Mouse (Mus musculus) embryonic facial prominence, embryonic 13.5 days (tissue): Measurements from ENCODE around the gene Camkmt. TPM values are rescaled to one million over a fixed set of nuclear protein-coding genes. Genes with fewer than 3 reads are reported as not detected.

Source experiments
- ATAC-seq: fragments of 200-750 bp; cut with Nextera tagmentation; 2 replicates; pipeline ENCODE4 v1.8.0; 2017; ENCODE audit warnings: low read depth; ENCODE audit not compliant: insufficient number of reproducible peaks, insufficient read depth, low FRiP score, low TSS enrichment
- H3K27ac ChIP-seq: fragments of 300-500 bp; sonication (generic); 2 replicates; pipeline ENCODE4 v1.5.1; 2015; ENCODE audit warnings: moderate library complexity, mild to moderate bottlenecking, inconsistent platforms
- H3K27me3 ChIP-seq: fragments of 300-500 bp; sonication (generic); 2 replicates; pipeline ENCODE4 v1.6.1; 2015; ENCODE audit warnings: mild to moderate bottlenecking, inconsistent platforms
- H3K36me3 ChIP-seq: fragments of 300-500 bp; sonication (generic); 2 replicates; pipeline ENCODE4 v1.6.1; 2015; ENCODE audit warnings: mild to moderate bottlenecking, inconsistent platforms
- H3K4me1 ChIP-seq: fragments of 300-500 bp; sonication (generic); 2 replicates; pipeline ENCODE4 v1.6.1; 2015; ENCODE audit warnings: inconsistent platforms
- H3K4me2 ChIP-seq: fragments of 300-500 bp; sonication (generic); 2 replicates; pipeline ENCODE4 v1.6.1; 2015; ENCODE audit warnings: moderate library complexity, mild to moderate bottlenecking, inconsistent platforms
- H3K4me3 ChIP-seq: fragments of 300-500 bp; sonication (generic); 2 replicates; pipeline ENCODE4 v1.5.1; 2015; ENCODE audit warnings: mild to moderate bottlenecking, inconsistent platforms
- H3K9ac ChIP-seq: fragments of 300-500 bp; sonication (generic); 2 replicates; pipeline ENCODE4 v1.6.1; 2015; ENCODE audit warnings: mild to moderate bottlenecking, inconsistent platforms
- H3K9me3 ChIP-seq: fragments of 300-500 bp; sonication (generic); 2 replicates; pipeline ENCODE4 v1.6.1; 2016; ENCODE audit warnings: inconsistent platforms
- WGBS: fragments of 180-500 bp; shearing (Covaris S2); methylation state at CpG from one replicate; pipeline ENCODE4 v1.1.7; 2015; ENCODE audit warnings: mixed read lengths; 5-methylcytosine and 5-hydroxymethylcytosine counted together
- polyA plus RNA-seq: library from polyadenylated mRNA; unstranded; fragments of >200 nt; fragmentation: Nextera tagmentation; extraction: Ambion mirVana; gene quantifications from 2 replicates; pipeline ENCODE4 v1.2.1, GENCODE M21; 2015

Gene Camkmt
- polyA plus RNA-seq, 1 experiment from 2014 or later = 16.4 TPM

- no peak overlapping the region for H3K4me3 ChIP-seq
- ATAC-seq = no peak
- peaks cover 10% of the 10 kb centered on the region for H3K4me1 ChIP-seq
- H3K27me3 ChIP-seq = no peaks in the 10 kb centered on the region
- no peaks in the 10 kb centered on the region for H3K9me3 ChIP-seq
- no peak overlapping the region for H3K27ac ChIP-seq
- no peak overlapping the region for H3K4me2 ChIP-seq
- peaks cover 62% of the 10 kb centered on the region for H3K36me3 ChIP-seq
- no peak overlapping the region for H3K9ac ChIP-seq
- WGBS = 90% methylated on average over 8 of the region's 8 CpGs
Observed at GRCm38 (mm10) chr17:85071088-85071775, 19.1 kb upstream of the Camkmt start.

DNA sequence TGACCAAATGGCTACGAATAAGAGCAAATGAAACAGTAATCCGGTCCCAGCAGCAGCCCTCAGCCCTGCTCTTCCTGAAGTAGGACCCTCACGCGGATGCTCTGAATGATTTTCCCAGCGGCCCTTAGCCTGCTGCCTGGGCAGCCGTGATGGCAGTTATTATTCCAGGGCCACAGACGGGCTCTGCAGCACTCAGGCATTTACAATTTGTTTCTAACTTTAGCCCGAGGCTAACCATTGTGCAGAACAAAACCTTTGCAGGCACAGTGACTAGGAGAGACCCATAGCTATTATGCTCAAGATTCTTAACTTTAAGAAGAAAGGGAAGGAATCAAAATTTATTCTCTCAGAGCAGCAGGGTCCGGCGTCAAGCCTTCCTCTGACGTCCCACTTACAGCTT, 18.0 kb upstream of the Camkmt start:
- H3K4me3 ChIP-seq = no peak overlapping the region
- H3K27ac ChIP-seq = no peak overlapping the region
- WGBS = 45% methylated on average over 11 of the region's 11 CpGs
- H3K27me3 ChIP-seq = no peaks in the 10 kb centered on the region
- H3K9me3 ChIP-seq = no peaks in the 10 kb centered on the region
- H3K4me1 ChIP-seq = peaks cover 10% of the 10 kb centered on the region
- peaks cover 63% of the 10 kb centered on the region for H3K36me3 ChIP-seq
- no peak overlapping the region for H3K4me2 ChIP-seq
- no peak for ATAC-seq
- H3K9ac ChIP-seq = no peak overlapping the region

GRCm38 (mm10) chr17:85073214-85073613, 17.1 kb upstream of the Camkmt start:
- Histone ChIP-seq H3K9ac (no peak overlapping the region), H3K4me2 (no peak overlapping the region), H3K36me3 (peaks cover 66% of the 10 kb centered on the region), H3K4me1 (peaks cover 10% of the 10 kb centered on the region), H3K9me3 (no peaks in the 10 kb centered on the region), H3K27me3 (no peaks in the 10 kb centered on the region), H3K4me3 (no peak overlapping the region), H3K27ac (no peak overlapping the region)
- ATAC-seq = no peak
- 52% methylated on average over 7 of the region's 7 CpGs for WGBS

- 91% methylated on average over 4 of the region's 4 CpGs for WGBS
Observed at GRCm38 (mm10) chr17:85074083-85074482, 16.3 kb upstream of the Camkmt start.

GRCm38 (mm10) chr17:85079276-85079675, 11.1 kb upstream of the Camkmt start:
- peaks cover 52% of the 10 kb centered on the region for H3K36me3 ChIP-seq
- ATAC-seq = no peak
- 93% methylated on average over 3 of the region's 3 CpGs for WGBS

More at GRCm38 (mm10) chr17:85074083-85074482, 16.3 kb upstream of the Camkmt start:
- Histone ChIP-seq H3K27ac (no peak overlapping the region), H3K9ac (no peak overlapping the region), H3K36me3 (peaks cover 66% of the 10 kb centered on the region), H3K4me3 (no peak overlapping the region), H3K4me1 (peaks cover 10% of the 10 kb centered on the region), H3K9me3 (no peaks in the 10 kb centered on the region), H3K27me3 (no peaks in the 10 kb centered on the region), H3K4me2 (no peak overlapping the region)
- ATAC-seq = no peak

GRCm38 (mm10) chr17:85080781-85081180, 9.6 kb upstream of the Camkmt start:
- peaks cover 46% of the 10 kb centered on the region for H3K36me3 ChIP-seq

More at GRCm38 (mm10) chr17:85079276-85079675, 11.1 kb upstream of the Camkmt start:
- H3K4me1 ChIP-seq = no peaks in the 10 kb centered on the region
- no peak overlapping the region for H3K9ac ChIP-seq
- H3K4me3 ChIP-seq = no peak overlapping the region
- no peak overlapping the region for H3K27ac ChIP-seq
- no peak overlapping the region for H3K4me2 ChIP-seq
- no peaks in the 10 kb centered on the region for H3K27me3 ChIP-seq
- no peaks in the 10 kb centered on the region for H3K9me3 ChIP-seq

GRCm38 (mm10) chr17:85085335-85085734, 5.0 kb upstream of the Camkmt start:
- no peak overlapping the region for H3K4me2 ChIP-seq
- H3K4me1 ChIP-seq = peaks cover 11% of the 10 kb centered on the region
- no peak overlapping the region for H3K4me3 ChIP-seq
- no peaks in the 10 kb centered on the region for H3K9me3 ChIP-seq
- no peak for ATAC-seq
- H3K27ac ChIP-seq = no peak overlapping the region
- peaks cover 10% of the 10 kb centered on the region for H3K36me3 ChIP-seq
- no peak overlapping the region for H3K9ac ChIP-seq
- WGBS = 87% methylated on average over 2 of the region's 2 CpGs
- no peaks in the 10 kb centered on the region for H3K27me3 ChIP-seq

More at GRCm38 (mm10) chr17:85080781-85081180, 9.6 kb upstream of the Camkmt start:
- no peak for ATAC-seq
- H3K27ac ChIP-seq = no peak overlapping the region
- no peak overlapping the region for H3K4me3 ChIP-seq
- 93% methylated on average over 11 of the region's 11 CpGs for WGBS
- H3K9ac ChIP-seq = no peak overlapping the region
- no peak overlapping the region for H3K4me2 ChIP-seq
- no peaks in the 10 kb centered on the region for H3K9me3 ChIP-seq
- no peaks in the 10 kb centered on the region for H3K4me1 ChIP-seq
- no peaks in the 10 kb centered on the region for H3K27me3 ChIP-seq

GRCm38 (mm10) chr17:85086501-85086900, 3.9 kb upstream of the Camkmt start:
- ATAC-seq = no peak
- Histone ChIP-seq H3K4me2 (no peak overlapping the region), H3K4me3 (no peak overlapping the region), H3K27me3 (no peaks in the 10 kb centered on the region), H3K9me3 (no peaks in the 10 kb centered on the region), H3K4me1 (peaks cover 15% of the 10 kb centered on the region), H3K36me3 (peaks cover 3% of the 10 kb centered on the region; the same call in 1 of the 2 replicates), H3K9ac (no peak overlapping the region), H3K27ac (no peak overlapping the region)
- WGBS = 89% methylated on average over 1 of the region's 1 CpGs

- no peak overlapping the region for H3K4me2 ChIP-seq
- no peaks in the 10 kb centered on the region for H3K27me3 ChIP-seq
- ATAC-seq = no peak
- H3K9ac ChIP-seq = no peak overlapping the region
- H3K9me3 ChIP-seq = no peaks in the 10 kb centered on the region
- WGBS = 86% methylated on average over 5 of the region's 5 CpGs
- H3K4me1 ChIP-seq = peaks cover 19% of the 10 kb centered on the region
- H3K4me3 ChIP-seq = no peak overlapping the region
- peaks cover 3% of the 10 kb centered on the region; the same call in 1 of the 2 replicates for H3K36me3 ChIP-seq
- no peak overlapping the region for H3K27ac ChIP-seq
Observed at GRCm38 (mm10) chr17:85087591-85087990, 2.8 kb upstream of the Camkmt start.

DNA sequence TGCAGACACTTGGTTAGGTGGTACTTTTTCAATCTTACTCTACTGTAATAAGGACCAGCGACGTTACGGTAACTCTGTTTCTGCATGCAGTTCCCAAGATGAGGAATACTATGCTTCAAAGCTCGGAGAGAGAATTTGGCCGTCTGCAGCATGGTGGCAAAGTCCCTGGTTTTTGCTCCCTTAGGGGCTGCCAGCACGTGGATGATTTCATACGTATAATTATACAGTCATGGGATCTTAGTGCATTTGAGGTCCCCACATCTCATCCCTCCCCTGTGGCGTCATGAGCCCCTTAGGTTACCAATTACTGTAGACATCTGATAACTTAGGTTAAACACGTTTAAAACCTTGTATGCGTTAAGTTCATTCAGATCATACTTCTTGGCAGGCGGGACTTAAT, 2.0 kb upstream of the Camkmt start:
- Histone ChIP-seq H3K4me2 (peak overlapping the region; percentile 77; the same call in 1 of the 2 replicates), H3K36me3 (no peaks in the 10 kb centered on the region), H3K9ac (no peak overlapping the region), H3K27me3 (no peaks in the 10 kb centered on the region), H3K9me3 (no peaks in the 10 kb centered on the region), H3K4me3 (no peak overlapping the region), H3K4me1 (peaks cover 19% of the 10 kb centered on the region), H3K27ac (no peak overlapping the region)
- no peak for ATAC-seq
- 66% methylated on average over 11 of the region's 11 CpGs for WGBS

DNA sequence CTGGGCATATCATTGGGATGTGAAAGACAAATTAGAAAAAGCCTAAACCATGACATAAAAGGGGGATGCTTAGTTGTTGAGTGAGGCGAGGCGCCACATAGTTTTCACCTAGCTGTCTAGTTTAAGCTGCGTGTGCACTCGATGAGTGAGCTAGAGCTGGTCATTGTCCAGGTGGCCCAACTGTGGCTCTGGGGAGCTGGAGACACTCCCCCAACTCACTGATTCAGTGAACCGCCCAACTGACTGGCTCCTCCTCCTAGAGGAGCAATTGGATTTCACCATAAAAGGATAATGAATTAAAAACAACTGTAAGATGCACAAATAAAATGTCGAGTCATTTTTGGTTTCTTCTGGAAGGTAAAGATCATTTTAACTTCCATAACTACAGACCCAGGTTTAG, 1.3 kb upstream of the Camkmt start:
- no peaks in the 10 kb centered on the region for H3K27me3 ChIP-seq
- WGBS = 38% methylated on average over 6 of the region's 6 CpGs
- no peaks in the 10 kb centered on the region for H3K9me3 ChIP-seq
- H3K9ac ChIP-seq = no peak overlapping the region
- H3K36me3 ChIP-seq = no peaks in the 10 kb centered on the region
- no peak overlapping the region for H3K27ac ChIP-seq
- H3K4me2 ChIP-seq = peak overlapping the region; percentile 77
- no peak for ATAC-seq
- peaks cover 19% of the 10 kb centered on the region for H3K4me1 ChIP-seq
- peak overlapping the region; percentile 96 for H3K4me3 ChIP-seq

DNA sequence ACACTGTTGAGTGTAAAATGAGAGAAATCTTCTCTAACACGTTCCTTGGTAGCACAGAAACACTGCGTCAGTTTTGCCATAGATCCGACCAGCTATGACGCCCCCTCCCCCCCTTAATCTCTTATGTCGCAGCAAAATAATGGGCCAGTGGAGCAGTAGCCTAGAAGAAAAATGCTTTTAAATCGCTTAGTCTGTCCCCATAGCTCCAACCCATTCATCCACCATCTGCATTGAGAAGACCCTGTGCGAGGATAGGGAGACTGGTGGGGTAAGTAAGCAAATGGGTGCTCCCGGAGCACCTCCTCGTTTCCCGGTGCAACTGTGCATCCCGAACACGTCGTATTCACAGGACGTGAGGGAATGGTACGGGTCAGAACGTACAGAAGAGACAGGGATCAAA, 731 bp upstream of the Camkmt start:
- Histone ChIP-seq H3K36me3 (no peaks in the 10 kb centered on the region), H3K27me3 (no peaks in the 10 kb centered on the region), H3K4me2 (peak overlapping the region; percentile 77), H3K4me3 (peak overlapping the region; percentile 96), H3K4me1 (peaks cover 19% of the 10 kb centered on the region), H3K9ac (peak overlapping the region; percentile 80), H3K27ac (peak overlapping the region; percentile 85), H3K9me3 (no peaks in the 10 kb centered on the region)
- under 1% methylated on average over 16 of the region's 16 CpGs for WGBS
- ATAC-seq = no peak
